Mouse (Mus musculus): Measurements from ENCODE around the gene 2410015M20Rik. TPM values are rescaled to one million over a fixed set of nuclear protein-coding genes. Genes with fewer than 3 reads are reported as not detected.

The 2410015M20Rik gene
- polyA plus RNA-seq, 1 experiment from 2014 or later = 258 TPM

GRCm38 (mm10) chr17:56561866-56562265, 47.7 kb downstream of the 2410015M20Rik start:
- Histone ChIP-seq H3K9me3 (no peaks in the 10 kb centered on the region), H3K27me3 (no peaks in the 10 kb centered on the region), H3K4me3 (no peak overlapping the region), H3K36me3 (peaks cover 62% of the 10 kb centered on the region), H3K4me1 (no peaks in the 10 kb centered on the region), H3K9ac (no peak overlapping the region), H3K4me2 (no peak overlapping the region), H3K27ac (no peak overlapping the region)
- no peak for ATAC-seq (ENCODE audit: insufficient number of reproducible peaks, insufficient read depth, low FRiP score, low TSS enrichment, low read depth)
- 95% methylated on average over 2 of the region's 2 CpGs for WGBS

GRCm38 (mm10) chr17:56560131-56560530, 49.4 kb downstream of the 2410015M20Rik start:
- Histone ChIP-seq H3K4me1 (no peaks in the 10 kb centered on the region), H3K4me2 (no peak overlapping the region), H3K4me3 (no peak overlapping the region), H3K36me3 (peaks cover 45% of the 10 kb centered on the region), H3K27me3 (no peaks in the 10 kb centered on the region), H3K9me3 (no peaks in the 10 kb centered on the region), H3K27ac (no peak overlapping the region), H3K9ac (no peak overlapping the region)
- no peak for ATAC-seq (ENCODE audit: insufficient number of reproducible peaks, insufficient read depth, low FRiP score, low TSS enrichment, low read depth)
- 69% methylated on average over 1 of the region's 1 CpGs for WGBS

GRCm38 (mm10) chr17:56559386-56559785, 50.2 kb downstream of the 2410015M20Rik start:
- no peak for ATAC-seq (ENCODE audit: insufficient number of reproducible peaks, insufficient read depth, low FRiP score, low TSS enrichment, low read depth)
- Histone ChIP-seq H3K4me3 (no peak overlapping the region), H3K36me3 (peaks cover 38% of the 10 kb centered on the region), H3K9me3 (no peaks in the 10 kb centered on the region), H3K27me3 (no peaks in the 10 kb centered on the region), H3K27ac (no peak overlapping the region), H3K9ac (no peak overlapping the region), H3K4me1 (no peaks in the 10 kb centered on the region), H3K4me2 (no peak overlapping the region)
- 70% methylated on average over 3 of the region's 3 CpGs for WGBS

GRCm38 (mm10) chr17:56558448-56558847, 51.1 kb downstream of the 2410015M20Rik start:
- H3K9me3 ChIP-seq = no peaks in the 10 kb centered on the region
- no peaks in the 10 kb centered on the region for H3K4me1 ChIP-seq
- no peak for ATAC-seq (ENCODE audit: insufficient number of reproducible peaks, insufficient read depth, low FRiP score, low TSS enrichment, low read depth)
- no peak overlapping the region for H3K4me2 ChIP-seq
- H3K4me3 ChIP-seq = no peak overlapping the region
- H3K27ac ChIP-seq = no peak overlapping the region
- no peak overlapping the region for H3K9ac ChIP-seq
- peaks cover 28% of the 10 kb centered on the region for H3K36me3 ChIP-seq
- WGBS = 25% methylated on average over 3 of the region's 3 CpGs
- H3K27me3 ChIP-seq = no peaks in the 10 kb centered on the region

Other genes with a start within 250 kb of the 2410015M20Rik start
- gene Ptprs, start 133.3 kb downstream of the 2410015M20Rik start, polyA plus RNA-seq (2015; fragmentation: Nextera tagmentation; extraction: Ambion mirVana) = 120 and 121 TPM in 2 replicates
- gene Znrf4, start 97.3 kb downstream of the 2410015M20Rik start, polyA plus RNA-seq (2015; fragmentation: Nextera tagmentation; extraction: Ambion mirVana) = not detected in 2 replicates
- 3.9 and 5.4 TPM in 2 replicates for gene Gm20219, start 55.4 kb downstream of the 2410015M20Rik start, polyA plus RNA-seq (2015; fragmentation: Nextera tagmentation; extraction: Ambion mirVana)
- 97.6 and 103 TPM in 2 replicates for gene Safb2, start 25.2 kb downstream of the 2410015M20Rik start, polyA plus RNA-seq (2015; fragmentation: Nextera tagmentation; extraction: Ambion mirVana)
- gene Safb, start 24.9 kb downstream of the 2410015M20Rik start, polyA plus RNA-seq (2015; fragmentation: Nextera tagmentation; extraction: Ambion mirVana) = 119 and 132 TPM in 2 replicates
- gene Rpl36, start 3.6 kb upstream of the 2410015M20Rik start, polyA plus RNA-seq (2015; fragmentation: Nextera tagmentation; extraction: Ambion mirVana) = 1,916 and 1,978 TPM in 2 replicates
- gene Lonp1, start 17.1 kb upstream of the 2410015M20Rik start, polyA plus RNA-seq (2015; fragmentation: Nextera tagmentation; extraction: Ambion mirVana) = 50.9 and 53.7 TPM in 2 replicates
- gene Catsperd, start 18.4 kb upstream of the 2410015M20Rik start, polyA plus RNA-seq (2015; fragmentation: Nextera tagmentation; extraction: Ambion mirVana) = 0.66 and 0.94 TPM in 2 replicates
- gene Ranbp3, start 63.5 kb upstream of the 2410015M20Rik start, polyA plus RNA-seq (2015; fragmentation: Nextera tagmentation; extraction: Ambion mirVana) = 98.4 and 105 TPM in 2 replicates
- gene Ndufa11, start 108.0 kb upstream of the 2410015M20Rik start, polyA plus RNA-seq (2015; fragmentation: Nextera tagmentation; extraction: Ambion mirVana) = 397 and 420 TPM in 2 replicates
- gene Vmac, start 108.3 kb upstream of the 2410015M20Rik start, polyA plus RNA-seq (2015; fragmentation: Nextera tagmentation; extraction: Ambion mirVana) = 19.2 and 24.6 TPM in 2 replicates
- gene Nrtn, start 147.8 kb upstream of the 2410015M20Rik start, polyA plus RNA-seq (2015; fragmentation: Nextera tagmentation; extraction: Ambion mirVana) = 17.7 and 18.4 TPM in 2 replicates
- 40.5 and 46.5 TPM in 2 replicates for gene Dus3l, start 155.0 kb upstream of the 2410015M20Rik start, polyA plus RNA-seq (2015; fragmentation: Nextera tagmentation; extraction: Ambion mirVana)
- gene Prr22, start 160.5 kb upstream of the 2410015M20Rik start, polyA plus RNA-seq (2015; fragmentation: Nextera tagmentation; extraction: Ambion mirVana) = 1.2 and 1.7 TPM in 2 replicates
- 4.5 and 5.2 TPM in 2 replicates for gene Rfx2, start 221.2 kb upstream of the 2410015M20Rik start, polyA plus RNA-seq (2015; fragmentation: Nextera tagmentation; extraction: Ambion mirVana)

Data from embryonic facial prominence, embryonic 13.5 days (tissue).